Mouse (Mus musculus) heart, embryonic 12.5 days (tissue): ENCODE results near the gene Usp35. TPM values are rescaled to one million over a fixed set of nuclear protein-coding genes. Genes with fewer than 3 reads are reported as not detected.

Source experiments
- polyA plus RNA-seq: library from polyadenylated mRNA; unstranded; fragments of >200 nt; fragmentation: Nextera tagmentation; extraction: Ambion mirVana; gene quantifications from 2 replicates; pipeline ENCODE4 v1.2.1, GENCODE M21; 2016

The Usp35 gene
- polyA plus RNA-seq, 1 experiment from 2014 or later = 1.4 TPM

Other genes with a start within 250 kb of the Usp35 start
- 4.0 and 4.9 TPM in 2 replicates for gene Kctd21, start 307 bp upstream of the Usp35 start, polyA plus RNA-seq
- 35.0 and 38.7 TPM in 2 replicates for gene Alg8, start 39.6 kb upstream of the Usp35 start, polyA plus RNA-seq
- gene Ndufc2, start 68.0 kb upstream of the Usp35 start, polyA plus RNA-seq = 580 TPM in 2 replicates
- gene Thrsp, start 85.7 kb upstream of the Usp35 start, polyA plus RNA-seq = 0.34 and 0.63 TPM in 2 replicates
- 0.24 and 0.96 TPM in 2 replicates for gene Kctd14, start 119.3 kb upstream of the Usp35 start, polyA plus RNA-seq
- 31.1 and 32.8 TPM in 2 replicates for gene Ints4, start 148.9 kb upstream of the Usp35 start, polyA plus RNA-seq
- 32.9 and 33.0 TPM in 2 replicates for gene Aamdc, start 247.5 kb upstream of the Usp35 start, polyA plus RNA-seq
- gene Rsf1, start 247.9 kb upstream of the Usp35 start, polyA plus RNA-seq = 15.7 and 16.4 TPM in 2 replicates